Mouse (Mus musculus) B cell, adult 2 months (primary cell): ENCODE results near the gene Sorbs1.

Experiments used
- DNase-seq, 2 experiments: peaks; one replicate each; pipeline ENCODE4 v3.0.0; 2022

Gene Sorbs1

GRCm38 (mm10) chr19:40254741-40255140, 258.8 kb downstream of the Sorbs1 start:
- no peak for DNase-seq

- DNase-seq = no peak
Observed at GRCm38 (mm10) chr19:40253768-40254167, 259.8 kb downstream of the Sorbs1 start.

GRCm38 (mm10) chr19:40251115-40251514, 262.5 kb downstream of the Sorbs1 start:
- DNase-seq = no peak

- DNase-seq = no peak
Observed at GRCm38 (mm10) chr19:40249352-40249751, 264.2 kb downstream of the Sorbs1 start.

GRCm38 (mm10) chr19:40248476-40248875, 265.1 kb downstream of the Sorbs1 start:
- no peak for DNase-seq

GRCm38 (mm10) chr19:40247268-40247666, 266.3 kb downstream of the Sorbs1 start:
- no peak for DNase-seq

GRCm38 (mm10) chr19:40246646-40247267, 266.8 kb downstream of the Sorbs1 start:
- DNase-seq = no peak
